Mouse (Mus musculus) CD4-positive naive resting alpha-beta T cell, adult 57 days (primary cell): ENCODE results near the gene Ktn1. TPM values are rescaled to one million over a fixed set of nuclear protein-coding genes. Genes with fewer than 3 reads are reported as not detected.

Experiments
- total RNA-seq: library from RNA; stranded (reverse); gene quantifications from one replicate; pipeline ENCODE4 v1.2.4, GENCODE M21; 2023

Gene Ktn1
- 72.5 TPM for total RNA-seq

GRCm38 (mm10) chr14:47648218-47648617 is at the start of gene Ktn1:
Gene Ktn1, plus strand, starts transcription at chr14:47648448.

Other genes with a start within 250 kb of the Ktn1 start
- gene Dlgap5, start 230.0 kb upstream of the Ktn1 start, total RNA-seq, result 8.5 TPM
- gene Fbxo34, start 198.0 kb upstream of the Ktn1 start, total RNA-seq, result 17.3 TPM
- 30.2 TPM for gene Atg14, start 77.8 kb upstream of the Ktn1 start, total RNA-seq